Mouse (Mus musculus) v-Abl transformed pro-B cells (cell line): ENCODE data around the gene Rbbp6.

Experiments used
- in situ Hi-C, 2 experiments: fragments of 400-800 bp; cut with MboI; formaldehyde crosslinking; loops; one replicate each; pipeline ENCODE4 v1.15.1; 2025; ENCODE audit not compliant: unreplicated experiment in 2 of 2

Gene Rbbp6

GRCm38 (mm10) chr7:122970119-122970781 lies 4.8 kb downstream of the Rbbp6 start:
- in situ Hi-C loops, result no loop called here

- in situ Hi-C loops, result no loop called here
Measured at GRCm38 (mm10) chr7:122970864-122971420, 5.5 kb downstream of the Rbbp6 start.

- in situ Hi-C loops, result no loop called here
Measured at GRCm38 (mm10) chr7:122972006-122972689, 6.7 kb downstream of the Rbbp6 start.

GRCm38 (mm10) chr7:122979514-122979913 lies 14.0 kb downstream of the Rbbp6 start:
- in situ Hi-C loops, result no loop called here

DNA sequence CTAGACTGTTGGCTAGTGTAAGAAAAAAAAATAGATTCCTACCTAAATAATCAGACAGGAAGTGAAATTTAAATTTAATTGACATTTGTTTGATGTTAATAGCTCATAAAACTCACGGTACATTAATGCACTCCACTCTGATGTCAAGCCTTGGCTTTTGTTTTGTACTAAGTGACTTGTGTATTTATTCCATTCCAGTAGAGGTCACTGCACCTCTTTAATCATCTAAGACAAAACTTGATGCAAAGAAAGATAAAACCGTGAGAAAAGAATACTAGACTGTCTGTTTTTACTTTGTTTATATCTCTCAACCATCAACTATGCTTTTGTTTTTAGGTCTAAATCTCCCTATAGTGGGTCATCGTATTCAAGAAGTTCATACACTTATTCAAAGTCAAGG lies 32.7 kb downstream of the Rbbp6 start:
- in situ Hi-C loops, result loop anchor here in 1 of 2 experiments (10.0 kb wide), 1 partner anchor 307 kb away; no protein-coding TSS in a partner anchor

- in situ Hi-C loops, result loop anchor here in 1 of 2 experiments (10.0 to 25.0 kb wide), 2 partner anchors 162 to 305 kb away; no protein-coding TSS in a partner anchor
Measured at GRCm38 (mm10) chr7:122999871-123000396, 34.4 kb downstream of the Rbbp6 start.

- in situ Hi-C loops, result loop anchor here in 1 of 2 experiments (25.0 kb wide), 1 partner anchor 162 kb away; no protein-coding TSS in a partner anchor
Measured at GRCm38 (mm10) chr7:123000796-123001195, 35.3 kb downstream of the Rbbp6 start.

DNA sequence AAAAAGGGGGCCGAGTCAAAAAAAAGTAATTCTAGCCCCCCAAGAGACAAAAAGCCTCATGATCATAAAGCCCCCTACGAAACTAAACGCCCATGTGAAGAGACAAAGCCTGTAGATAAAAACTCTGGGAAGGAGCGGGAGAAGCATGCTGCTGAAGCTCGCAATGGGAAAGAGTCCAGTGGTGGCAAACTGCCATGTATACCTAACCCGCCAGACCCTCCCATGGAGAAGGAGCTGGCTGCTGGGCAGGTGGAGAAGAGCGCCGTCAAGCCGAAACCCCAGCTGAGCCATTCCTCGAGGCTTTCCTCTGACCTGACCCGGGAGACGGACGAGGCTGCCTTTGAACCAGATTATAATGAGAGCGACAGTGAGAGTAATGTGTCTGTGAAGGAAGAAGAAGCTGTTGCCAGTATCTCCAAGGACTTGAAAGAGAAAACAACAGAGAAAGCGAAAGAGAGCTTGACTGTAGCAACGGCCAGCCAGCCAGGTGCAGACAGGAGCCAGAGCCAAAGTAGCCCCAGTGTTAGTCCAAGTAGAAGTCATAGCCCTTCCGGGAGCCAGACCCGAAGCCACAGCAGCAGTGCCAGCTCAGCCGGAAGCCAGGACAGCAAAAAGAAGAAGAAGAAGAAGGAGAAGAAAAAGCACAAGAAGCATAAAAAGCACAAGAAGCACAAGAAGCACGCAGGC lies 36.0 kb downstream of the Rbbp6 start:
- in situ Hi-C loops, result loop anchor here in 1 of 2 experiments (25.0 kb wide), 1 partner anchor 161 kb away; no protein-coding TSS in a partner anchor

- in situ Hi-C loops, result loop anchor here in 1 of 2 experiments (25.0 kb wide), 1 partner anchor 160 kb away; no protein-coding TSS in a partner anchor
Measured at GRCm38 (mm10) chr7:123002028-123002410, 36.5 kb downstream of the Rbbp6 start.

GRCm38 (mm10) chr7:123003207-123003606 lies 37.7 kb downstream of the Rbbp6 start:
- in situ Hi-C loops, result loop anchor here in 1 of 2 experiments (25.0 kb wide), 1 partner anchor 159 kb away; no protein-coding TSS in a partner anchor

- in situ Hi-C loops, result loop anchor here in 1 of 2 experiments (25.0 kb wide), 1 partner anchor 158 kb away; no protein-coding TSS in a partner anchor
Measured at GRCm38 (mm10) chr7:123004442-123004841, 39.0 kb downstream of the Rbbp6 start.

GRCm38 (mm10) chr7:123006251-123006650 lies 40.8 kb downstream of the Rbbp6 start:
- in situ Hi-C loops, result loop anchor here (5.0 to 25.0 kb wide), 2 partner anchors 156 to 291 kb away; no protein-coding TSS in a partner anchor

DNA sequence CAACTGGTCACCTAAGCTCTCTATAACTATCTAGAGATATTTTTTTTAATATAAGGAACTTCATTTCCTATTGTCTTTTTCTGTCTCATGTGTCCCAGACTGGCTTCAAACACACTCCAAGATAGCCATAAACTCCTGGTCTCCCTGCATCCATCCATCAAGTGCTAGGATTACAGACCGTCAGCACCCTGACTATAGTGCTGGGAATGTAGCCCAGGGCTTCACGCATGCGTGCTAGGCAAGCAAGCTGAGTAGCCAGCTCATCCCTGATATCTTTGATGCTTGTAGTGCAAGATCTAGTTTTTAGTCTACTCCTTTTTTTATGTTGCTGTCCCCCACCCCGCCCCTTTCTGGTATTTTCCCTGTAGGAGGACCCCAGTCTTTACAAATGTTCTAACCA lies 42.3 kb downstream of the Rbbp6 start:
- in situ Hi-C loops, result loop anchor here (5.0 to 25.0 kb wide), 2 partner anchors 155 to 290 kb away; no protein-coding TSS in a partner anchor

DNA sequence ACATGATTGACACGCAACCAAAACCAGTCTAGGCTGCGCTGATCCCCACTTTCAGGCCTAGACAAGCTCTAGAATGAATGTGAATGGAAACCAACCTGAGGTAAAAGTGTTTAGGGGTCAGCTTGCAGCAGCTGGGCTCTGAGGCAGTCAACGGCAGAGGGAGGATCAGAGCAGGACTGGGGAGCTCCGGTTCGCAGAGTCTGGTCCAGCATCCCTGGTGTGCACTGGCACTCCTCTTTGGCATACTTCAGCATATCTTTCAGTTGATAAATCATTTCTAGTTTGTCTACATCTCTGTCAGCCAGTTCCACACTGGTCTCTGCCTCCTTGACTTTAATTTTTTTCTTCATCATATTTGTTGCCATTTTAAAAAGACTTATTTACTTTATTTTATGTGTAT lies 48.0 kb downstream of the Rbbp6 start:
- in situ Hi-C loops, result loop anchor here in 1 of 2 experiments (10.0 to 25.0 kb wide), 2 partner anchors 149 to 281 kb away; no protein-coding TSS in a partner anchor

DNA sequence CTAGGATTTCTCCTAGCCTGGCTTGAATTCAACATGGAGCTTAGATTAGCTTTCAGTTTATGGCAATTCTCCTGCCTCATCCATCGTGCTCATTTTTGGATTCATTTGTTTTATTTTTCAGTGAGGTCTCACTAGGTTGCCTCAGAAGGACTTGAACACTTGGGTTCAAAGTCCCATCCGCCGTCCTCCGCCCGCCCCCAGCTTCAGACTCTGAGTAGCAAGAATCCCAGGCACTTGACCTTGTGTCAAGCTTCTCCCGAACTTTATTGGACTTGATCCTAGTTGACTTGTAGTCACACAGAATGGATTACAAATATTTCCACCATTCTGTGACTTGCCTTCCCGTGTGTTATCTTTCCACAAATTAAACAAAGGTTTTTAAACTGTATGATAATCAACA lies 49.2 kb downstream of the Rbbp6 start:
- in situ Hi-C loops, result loop anchor here (5.0 to 25.0 kb wide), 3 partner anchors 148 to 453 kb away; no protein-coding TSS in a partner anchor

GRCm38 (mm10) chr7:123017627-123018026 lies 52.1 kb downstream of the Rbbp6 start:
- in situ Hi-C loops, result loop anchor here (5.0 to 25.0 kb wide), 3 partner anchors 145 to 450 kb away; no protein-coding TSS in a partner anchor

GRCm38 (mm10) chr7:123025123-123025522 lies 59.6 kb downstream of the Rbbp6 start:
- in situ Hi-C loops, result no loop called here

GRCm38 (mm10) chr7:123030295-123030694 lies 64.8 kb downstream of the Rbbp6 start:
- in situ Hi-C loops, result no loop called here

DNA sequence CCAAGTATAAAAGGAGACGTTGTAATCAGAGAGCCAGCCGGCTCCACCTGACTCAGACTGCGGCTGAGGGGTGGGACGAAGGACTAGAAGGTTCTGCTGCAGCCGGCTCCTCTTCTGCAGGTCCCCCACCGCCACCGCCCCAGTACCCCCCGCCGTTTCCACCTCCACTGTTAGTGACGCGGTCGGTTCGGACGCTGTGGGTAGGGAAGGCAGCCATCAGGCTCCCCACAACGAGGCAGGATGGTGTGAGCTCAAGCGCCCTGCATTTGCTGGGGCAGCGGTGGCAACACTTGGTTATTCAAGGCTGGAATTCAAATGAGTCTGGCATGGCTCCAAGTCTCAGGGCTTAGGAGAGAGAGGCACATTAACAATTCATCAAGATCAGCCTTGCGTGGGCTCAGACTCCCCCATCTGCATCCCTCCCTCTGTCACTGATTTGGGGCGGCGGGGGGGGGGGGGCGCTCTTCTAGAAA lies 65.3 kb downstream of the Rbbp6 start:
- in situ Hi-C loops, result no loop called here

GRCm38 (mm10) chr7:123031211-123031743 lies 65.8 kb downstream of the Rbbp6 start:
- in situ Hi-C loops, result no loop called here
